Mouse (Mus musculus) ES-Bruce4 (cell line): ENCODE results near the gene Lmf2.

Source experiments
- CTCF ChIP-seq: IDR thresholded peaks from one replicate; pipeline ENCODE4 v1.8.1; 2011; ENCODE audit warnings: low read depth, low read length
- POLR2A ChIP-seq: IDR thresholded peaks from one replicate; pipeline ENCODE4 v1.8.1; 2011; ENCODE audit warnings: low read length; ENCODE audit not compliant: insufficient read depth

DNA sequence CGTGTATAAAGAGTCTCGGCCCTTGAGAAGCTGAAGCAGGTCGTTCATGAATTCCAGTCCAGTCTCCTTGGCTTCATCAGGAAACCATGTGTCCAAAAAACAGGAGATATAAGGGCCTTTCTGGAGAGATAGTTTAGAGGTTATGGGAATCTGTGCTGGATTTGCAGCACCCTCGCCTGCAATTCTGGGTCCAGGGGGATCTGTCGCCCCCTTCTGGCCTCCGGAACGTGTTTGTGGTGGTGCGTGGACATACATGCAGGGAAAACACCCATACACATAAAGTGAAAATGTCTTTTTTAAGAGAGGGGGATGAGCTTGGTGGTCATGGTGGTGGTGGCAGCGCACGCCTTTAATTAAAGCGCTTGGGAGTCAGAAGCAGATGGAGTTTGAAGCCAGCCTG is 39.3 kb downstream of the Lmf2 start:
- TF ChIP-seq CTCF (peak; percentile 88), POLR2A (no peak)
